Mouse (Mus musculus) liver, embryonic 11.5 days (tissue): Measurements from ENCODE around the gene Krtap13-1. TPM values are rescaled to one million over a fixed set of nuclear protein-coding genes. Genes with fewer than 3 reads are reported as not detected.

Source experiments
- polyA plus RNA-seq: library from polyadenylated mRNA; unstranded; fragments of >200 nt; fragmentation: Nextera tagmentation; extraction: Ambion mirVana; gene quantifications from 2 replicates; pipeline ENCODE4 v1.2.1, GENCODE M21; 2014

Krtap13-1 gene
- polyA plus RNA-seq, 1 experiment from 2014 or later: not detected

Other genes starting within 250 kb of the Krtap13-1 start
- gene Cldn17, start 221.9 kb upstream of the Krtap13-1 start, polyA plus RNA-seq: not detected in 2 replicates
- 0.25 and 0.30 TPM in 2 replicates for gene Cldn8, start 165.7 kb upstream of the Krtap13-1 start, polyA plus RNA-seq
- gene Krtap24-1, start 116.6 kb upstream of the Krtap13-1 start, polyA plus RNA-seq: not detected in 2 replicates
- not detected in 2 replicates for gene 2310079G19Rik, start 101.2 kb upstream of the Krtap13-1 start, polyA plus RNA-seq
- gene Krtap26-1, start 81.1 kb upstream of the Krtap13-1 start, polyA plus RNA-seq: not detected in 2 replicates
- not detected in 2 replicates for gene Krtap27-1, start 57.2 kb upstream of the Krtap13-1 start, polyA plus RNA-seq
- not detected in 2 replicates for gene 2310061N02Rik, start 20.9 kb upstream of the Krtap13-1 start, polyA plus RNA-seq
- not detected in 2 replicates for gene Krtap13, start 22.8 kb downstream of the Krtap13-1 start, polyA plus RNA-seq
- gene 2310034C09Rik, start 30.0 kb downstream of the Krtap13-1 start, polyA plus RNA-seq: not detected in 2 replicates
- not detected in 2 replicates for gene 2310057N15Rik, start 45.3 kb downstream of the Krtap13-1 start, polyA plus RNA-seq
- gene Gm5965, start 49.0 kb downstream of the Krtap13-1 start, polyA plus RNA-seq: not detected in 2 replicates
- gene Gm20741, start 83.4 kb downstream of the Krtap13-1 start, polyA plus RNA-seq: not detected in 2 replicates
- gene Krtap15, start 91.4 kb downstream of the Krtap13-1 start, polyA plus RNA-seq: 0.22 TPM in 1 of 2 replicates, not detected in the other
- gene Krtap14, start 97.3 kb downstream of the Krtap13-1 start, polyA plus RNA-seq: not detected in 2 replicates
- not detected in 2 replicates for gene Krtap19-1, start 140.5 kb downstream of the Krtap13-1 start, polyA plus RNA-seq
- not detected in 2 replicates for gene Krtap19-2, start 145.4 kb downstream of the Krtap13-1 start, polyA plus RNA-seq
- not detected in 2 replicates for gene Krtap19-3, start 149.2 kb downstream of the Krtap13-1 start, polyA plus RNA-seq
- gene Krtap19-4, start 156.2 kb downstream of the Krtap13-1 start, polyA plus RNA-seq: not detected in 2 replicates
- not detected in 2 replicates for gene Krtap19-5, start 167.6 kb downstream of the Krtap13-1 start, polyA plus RNA-seq
- gene Krtap19-9b, start 203.4 kb downstream of the Krtap13-1 start, polyA plus RNA-seq: not detected in 2 replicates
- not detected in 2 replicates for gene Krtap16-3, start 234.0 kb downstream of the Krtap13-1 start, polyA plus RNA-seq